Mouse (Mus musculus) spleen, adult 2 months (tissue): ENCODE results near the gene Hnrnpl.

Experiments
- CTCF ChIP-seq: fragments of 200-500 bp; IDR thresholded peaks from 2 replicates; pipeline ENCODE4 v1.5.1; 2011; ENCODE audit warnings: mild to moderate bottlenecking, inconsistent platforms; ENCODE audit not compliant: insufficient read depth, insufficient read length, insufficient replicate concordance; ENCODE audit errors: extremely low read depth
- POLR2A ChIP-seq: fragments of 200-500 bp; IDR thresholded peaks from 2 replicates; pipeline ENCODE4 v1.6.1; 2011; ENCODE audit warnings: low read depth, low read length, inconsistent platforms

- TF ChIP-seq CTCF, result no peak
- TF ChIP-seq POLR2A, result no peak
Observed at GRCm38 (mm10) chr7:28787884-28788283, 20.5 kb upstream of the Hnrnpl start.
